Mouse (Mus musculus) liver, postnatal 0 days (tissue): ENCODE measurements around the gene Col9a2. TPM values are rescaled to one million over a fixed set of nuclear protein-coding genes. Genes with fewer than 3 reads are reported as not detected.
"Not testable (repeated sequence)": the region's sequence is repeated elsewhere in the genome, so short reads cannot be mapped to it uniquely, and the experiment has no call there.

ENCODE experiments used
- ATAC-seq: fragments of 200-750 bp; cut with Nextera tagmentation; 2 replicates; pipeline ENCODE4 v1.8.0; 2017; ENCODE audit warnings: mild to moderate bottlenecking, moderate library complexity
- DNase-seq: peaks from one replicate; pipeline ENCODE4 v3.0.0-alpha.2; 2016
- H3K27ac ChIP-seq: fragments of 300-500 bp; sonication (generic); 2 replicates; pipeline ENCODE4 v1.5.1; 2014; ENCODE audit warnings: antibody characterized with exemption, moderate library complexity, mild to moderate bottlenecking, low read depth
- H3K27me3 ChIP-seq: fragments of 300-500 bp; sonication (generic); 2 replicates; pipeline ENCODE4 v1.6.1; 2014; ENCODE audit warnings: low read length, control low read depth, mixed read lengths; ENCODE audit not compliant: insufficient read depth
- H3K36me3 ChIP-seq: fragments of 300-500 bp; sonication (generic); replicated peaks from 2 replicates; pipeline ENCODE4 v1.6.1; 2014; ENCODE audit warnings: mild to moderate bottlenecking, control low read depth, low read length, moderate library complexity, mixed read lengths; ENCODE audit not compliant: insufficient read depth
- H3K4me1 ChIP-seq: fragments of 300-500 bp; sonication (generic); 2 replicates; pipeline ENCODE4 v1.6.1; 2014; ENCODE audit warnings: antibody characterized with exemption, mild to moderate bottlenecking, control low read depth; ENCODE audit not compliant: insufficient read depth
- H3K4me2 ChIP-seq: fragments of 300-500 bp; sonication (generic); 2 replicates; pipeline ENCODE4 v1.6.1; 2014; ENCODE audit warnings: low read depth, mild to moderate bottlenecking, low read length, moderate library complexity, mixed read lengths
- H3K4me3 ChIP-seq: fragments of 300-500 bp; sonication (generic); 2 replicates; pipeline ENCODE4 v1.5.1; 2014; ENCODE audit warnings: low read depth, low read length
- H3K9ac ChIP-seq: fragments of 300-500 bp; sonication (generic); replicated peaks from 2 replicates; pipeline ENCODE4 v1.6.1; 2014; ENCODE audit warnings: mild to moderate bottlenecking, moderate library complexity
- H3K9me3 ChIP-seq: fragments of 300-500 bp; sonication (generic); 2 replicates; pipeline ENCODE4 v1.6.1; 2016; ENCODE audit warnings: mild to moderate bottlenecking, control low read depth, low read length, mixed read lengths
- CTCF ChIP-seq: sonication (generic); IDR thresholded peaks from 2 replicates; pipeline ENCODE4 v1.5.1; 2016; ENCODE audit warnings: antibody characterized with exemption, low read depth
- EP300 ChIP-seq: IDR thresholded peaks from 2 replicates; pipeline ENCODE4 v1.6.1; 2016; ENCODE audit warnings: antibody characterized with exemption, low read depth, mild to moderate bottlenecking
- WGBS: fragments of 180-500 bp; shearing (Covaris S2); extraction: QIAGEN DNeasy Blood & Tissue Kit; methylation state at CpG from one replicate; pipeline ENCODE4 v1.1.7; 2014; ENCODE audit not compliant: insufficient replicate concordance; 5-methylcytosine and 5-hydroxymethylcytosine counted together
- polyA plus RNA-seq: library from polyadenylated mRNA; unstranded; fragments of >200 nt; fragmentation: Nextera tagmentation; extraction: Ambion mirVana; gene quantifications from 2 replicates; pipeline ENCODE4 v1.2.1, GENCODE M21; 2015

The Col9a2 gene
- polyA plus RNA-seq, 1 experiment from 2014 or later = 0.34 TPM

GRCm38 (mm10) chr4:121057032-121057431, 17.8 kb downstream of the Col9a2 start:
- peaks cover 16% of the 10 kb centered on the region for H3K27me3 ChIP-seq
- H3K9me3 ChIP-seq = no peaks in the 10 kb centered on the region
- no peak for DNase-seq
- no peak overlapping the region for H3K4me2 ChIP-seq
- H3K36me3 ChIP-seq = peaks cover 9% of the 10 kb centered on the region; the same call in 1 of the 2 replicates
- H3K27ac ChIP-seq = no peak overlapping the region
- no peak overlapping the region for H3K9ac ChIP-seq
- no peaks in the 10 kb centered on the region for H3K4me1 ChIP-seq
- no peak overlapping the region for H3K4me3 ChIP-seq
- no peak for ATAC-seq
- WGBS = 52% methylated on average over 2 of the region's 2 CpGs
- TF ChIP-seq CTCF = no peak
- TF ChIP-seq EP300 = no peak

DNA sequence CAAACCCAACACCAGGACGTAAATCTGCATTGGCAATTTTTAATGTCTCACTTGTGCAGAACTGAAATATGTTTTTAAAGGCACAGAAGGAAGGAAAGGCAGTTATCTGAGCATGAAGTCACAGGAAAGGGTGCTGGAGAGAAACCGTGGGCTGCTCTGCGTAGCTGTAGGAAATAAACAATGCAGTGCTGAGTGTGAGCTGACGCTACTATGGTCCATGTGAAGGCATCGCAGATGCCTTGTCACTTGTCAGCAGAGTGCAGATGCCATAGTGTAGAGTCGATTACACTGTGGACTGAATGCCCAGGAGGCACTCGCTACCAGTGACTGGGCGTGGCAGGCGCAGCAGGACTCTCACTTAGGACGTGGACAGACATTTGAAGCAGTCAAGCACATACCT, 20.0 kb downstream of the Col9a2 start:
- H3K4me1 ChIP-seq, ATAC-seq, H3K4me3 ChIP-seq, DNase-seq, H3K9ac ChIP-seq, H3K9me3 ChIP-seq, H3K4me2 ChIP-seq, H3K27ac ChIP-seq, H3K27me3 ChIP-seq: not testable (repeated sequence)
- peaks cover 14% of the 10 kb centered on the region for H3K36me3 ChIP-seq
- 75% methylated on average over 9 of the region's 10 CpGs for WGBS

DNA sequence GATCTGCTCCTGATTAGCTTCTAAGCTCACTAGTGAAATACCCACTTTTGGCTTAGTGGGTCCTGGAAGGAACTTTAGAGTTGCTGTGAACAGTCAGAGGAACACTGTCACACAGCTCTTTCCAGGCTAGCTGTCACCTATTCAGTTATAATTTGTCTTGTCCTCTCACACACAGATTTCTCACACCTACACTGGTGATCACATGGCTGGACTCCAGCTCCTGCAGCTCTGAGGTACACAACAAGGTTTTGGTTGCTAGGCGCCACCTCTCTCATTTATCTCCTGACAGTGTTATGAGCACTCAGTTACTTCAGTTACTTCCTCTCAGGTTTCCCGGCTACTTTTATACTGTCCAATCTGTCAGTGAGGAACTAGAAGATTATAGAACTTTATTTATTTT, 26.2 kb downstream of the Col9a2 start:
- Histone ChIP-seq H3K4me1 (no peaks in the 10 kb centered on the region), H3K4me2 (no peak overlapping the region), H3K27me3 (no peaks in the 10 kb centered on the region), H3K9me3 (no peaks in the 10 kb centered on the region), H3K9ac (no peak overlapping the region), H3K4me3 (no peak overlapping the region), H3K36me3 (peaks cover 33% of the 10 kb centered on the region), H3K27ac (no peak overlapping the region)
- ATAC-seq (no peak), DNase-seq (no peak)
- WGBS = 75% methylated on average over 2 of the region's 2 CpGs
- no peak for TF ChIP-seq EP300
- no peak for TF ChIP-seq CTCF

- Histone ChIP-seq H3K9me3 (no peaks in the 10 kb centered on the region), H3K36me3 (peaks cover 42% of the 10 kb centered on the region), H3K4me1 (no peaks in the 10 kb centered on the region), H3K27me3 (no peaks in the 10 kb centered on the region), H3K9ac (no peak overlapping the region), H3K4me2 (no peak overlapping the region), H3K27ac (no peak overlapping the region), H3K4me3 (no peak overlapping the region)
- WGBS = 84% methylated on average over 4 of the region's 4 CpGs
- TF ChIP-seq CTCF = no peak
- no peak for TF ChIP-seq EP300
- no peak for ATAC-seq
- DNase-seq = no peak
These were observed 35.1 kb downstream of the Col9a2 start for GRCm38 (mm10) chr4:121074250-121074649.

DNA sequence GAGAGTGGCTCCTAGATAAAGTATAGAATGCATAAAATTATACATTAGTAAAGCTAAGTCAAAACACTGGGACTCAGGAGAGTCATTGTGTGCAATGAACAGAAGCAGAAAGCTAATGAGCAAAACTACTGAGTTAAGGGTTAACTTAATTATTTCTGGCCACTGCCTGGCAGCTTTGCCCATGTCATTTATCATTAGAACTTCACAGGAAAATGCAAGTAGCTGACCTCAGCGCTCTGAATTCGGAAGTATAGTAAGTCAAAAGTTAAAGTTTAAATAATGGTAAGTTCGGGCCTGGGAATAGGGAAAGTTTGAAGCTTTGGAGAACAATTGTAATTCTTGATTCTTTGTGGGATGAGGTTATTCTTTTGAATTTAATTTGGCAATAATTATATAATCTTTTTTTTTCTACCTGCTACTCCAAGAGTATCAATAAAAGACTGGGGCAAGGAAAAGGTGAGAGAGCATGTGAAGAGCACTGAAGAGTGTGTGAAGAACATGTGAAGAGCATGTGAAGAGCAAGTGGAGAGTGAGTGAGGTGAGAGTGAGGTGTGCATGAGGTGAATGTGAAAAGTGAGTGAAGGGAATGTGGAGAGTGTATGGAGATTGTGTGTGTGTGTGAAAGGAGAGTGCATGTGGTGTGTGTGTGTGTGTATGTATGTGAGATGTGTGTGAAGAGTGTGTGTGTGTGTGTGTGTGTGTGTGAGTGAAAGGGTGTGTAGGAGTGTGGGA, 38.9 kb downstream of the Col9a2 start:
- Histone ChIP-seq H3K4me2 (no peak overlapping the region), H3K27me3 (no peaks in the 10 kb centered on the region), H3K4me3 (no peak overlapping the region), H3K27ac (no peak overlapping the region), H3K9me3 (no peaks in the 10 kb centered on the region), H3K36me3 (peaks cover 65% of the 10 kb centered on the region), H3K4me1 (no peaks in the 10 kb centered on the region), H3K9ac (no peak overlapping the region)
- ATAC-seq (no peak), DNase-seq (no peak)
- 69% methylated on average over 3 of the region's 3 CpGs for WGBS
- no peak for TF ChIP-seq EP300
- TF ChIP-seq CTCF = no peak

DNA sequence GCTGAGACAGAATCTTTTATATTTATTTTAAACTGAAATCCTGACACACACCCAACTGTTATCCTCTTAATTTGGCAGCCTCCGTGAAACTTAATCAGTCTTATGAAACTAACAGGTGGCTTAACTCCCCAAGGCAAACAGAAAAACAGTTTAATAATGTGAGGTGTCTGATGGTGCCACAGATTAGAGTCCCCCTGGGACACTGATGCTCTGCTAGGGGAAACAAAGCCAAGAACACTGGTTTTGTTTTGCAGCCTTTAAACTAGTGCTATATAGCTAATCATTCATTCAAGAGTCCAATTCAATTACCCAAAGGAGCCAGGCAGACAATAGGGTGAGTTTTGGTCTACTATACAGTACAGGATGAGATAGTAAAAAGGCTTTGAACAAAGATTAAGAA, 41.2 kb downstream of the Col9a2 start:
- Histone ChIP-seq H3K9ac (no peak overlapping the region), H3K36me3 (peaks cover 57% of the 10 kb centered on the region), H3K27ac (no peak overlapping the region), H3K4me3 (no peak overlapping the region), H3K4me1 (no peaks in the 10 kb centered on the region), H3K27me3 (no peaks in the 10 kb centered on the region), H3K9me3 (no peaks in the 10 kb centered on the region), H3K4me2 (no peak overlapping the region)
- TF ChIP-seq CTCF = no peak
- no peak for TF ChIP-seq EP300
- ATAC-seq (no peak), DNase-seq (no peak)
- WGBS = 62% methylated on average over 1 of the region's 1 CpGs

GRCm38 (mm10) chr4:121084506-121084905, 45.3 kb downstream of the Col9a2 start:
- no peak overlapping the region for H3K9ac ChIP-seq
- DNase-seq = no peak
- ATAC-seq = no peak
- TF ChIP-seq CTCF (no peak), EP300 (no peak)
- H3K27me3 ChIP-seq = no peaks in the 10 kb centered on the region
- H3K36me3 ChIP-seq = peaks cover 53% of the 10 kb centered on the region
- H3K4me1 ChIP-seq = no peaks in the 10 kb centered on the region
- no peak overlapping the region for H3K4me3 ChIP-seq
- H3K27ac ChIP-seq = no peak overlapping the region
- no peaks in the 10 kb centered on the region for H3K9me3 ChIP-seq
- no peak overlapping the region for H3K4me2 ChIP-seq
